Mouse (Mus musculus) frontal cortex, adult (tissue): Measurements from ENCODE around the gene Slc5a4b.

ENCODE experiments used
- ATAC-seq: cut with Nextera tagmentation; 2 replicates; pipeline ENCODE4 v1.9.2; 2017; ENCODE audit warnings: mild to moderate bottlenecking, moderate library complexity, mixed read lengths; ENCODE audit not compliant: low TSS enrichment

Gene Slc5a4b

GRCm38 (mm10) chr10:76036962-76037361 lies 73.8 kb downstream of the Slc5a4b start:
- no peak for ATAC-seq

DNA sequence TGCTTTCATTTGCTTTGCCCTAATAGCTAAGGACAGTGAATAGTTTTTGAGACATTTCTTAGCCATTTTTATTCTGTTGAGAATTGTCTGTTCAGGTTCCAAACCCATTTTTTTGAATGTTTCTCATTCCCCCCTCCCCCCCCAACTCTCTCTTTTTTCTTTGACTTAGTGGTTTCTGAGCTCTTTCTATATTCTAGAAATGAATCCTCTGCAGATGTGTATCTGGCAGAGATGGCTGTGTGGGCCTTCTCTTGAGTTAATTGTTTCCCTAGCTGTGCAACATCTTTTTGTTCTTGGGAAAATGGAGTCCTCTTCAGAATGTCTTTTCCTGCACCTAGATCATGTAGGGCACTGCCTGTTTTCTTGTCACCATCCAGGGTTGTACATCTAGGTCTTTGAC lies 75.5 kb downstream of the Slc5a4b start:
- ATAC-seq = no peak

- ATAC-seq = no peak
These were observed 76.7 kb downstream of the Slc5a4b start for GRCm38 (mm10) chr10:76034001-76034600.

DNA sequence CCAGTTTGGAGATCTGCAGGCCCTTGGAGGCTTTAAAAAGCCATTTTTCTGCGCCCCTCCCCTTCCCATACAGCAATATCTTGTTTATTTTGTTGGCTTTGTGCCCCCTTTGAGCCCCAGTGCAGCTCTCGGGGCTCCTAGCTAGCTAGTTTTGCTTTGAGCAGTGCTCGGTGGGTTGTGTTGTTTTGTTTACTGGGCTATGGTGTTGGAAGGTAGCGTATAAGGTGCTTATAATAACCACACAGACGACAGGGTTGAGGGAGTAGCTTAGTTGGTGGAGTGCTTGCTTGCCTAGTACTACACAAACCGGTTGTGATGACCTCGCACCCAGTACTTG lies 77.7 kb downstream of the Slc5a4b start:
- no peak for ATAC-seq

DNA sequence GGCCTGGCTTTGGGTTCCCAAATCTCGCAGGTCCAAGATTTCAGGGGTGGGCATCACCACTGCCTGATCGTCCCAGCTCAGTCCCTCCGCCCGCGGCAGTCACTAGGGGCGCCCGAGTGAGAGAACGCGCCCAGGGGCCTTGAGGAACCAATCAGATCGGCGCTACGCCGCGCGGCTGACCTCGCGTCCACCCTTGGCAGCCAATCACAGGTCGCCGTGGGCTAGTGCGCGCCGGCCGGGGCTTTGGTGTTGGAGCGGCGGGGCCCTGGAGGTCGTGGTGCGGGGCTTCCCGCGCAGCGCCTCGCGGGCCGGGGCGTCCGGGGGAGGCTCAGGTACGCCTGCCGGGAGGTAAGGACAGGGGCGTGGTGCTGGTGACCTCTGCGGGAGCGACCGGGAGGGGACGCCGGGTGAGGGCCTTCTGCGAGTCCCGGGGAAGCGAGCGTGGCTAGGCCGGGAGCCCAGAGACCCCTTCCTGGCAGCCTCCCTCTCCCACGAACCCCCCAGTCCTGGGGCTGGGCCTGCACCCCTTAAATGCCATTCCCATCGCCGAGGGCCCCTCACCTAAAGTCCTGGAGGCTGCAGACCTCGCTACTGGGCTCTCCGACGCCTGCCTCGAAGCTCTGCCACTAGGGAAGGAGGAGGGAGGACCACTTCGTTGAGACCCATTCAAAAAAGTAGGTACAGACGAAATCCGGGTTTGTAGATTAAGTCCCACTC lies 78.2 kb downstream of the Slc5a4b start, which contains the start of gene Zfp280b:
TSS of gene Zfp280b (plus strand) at position 249 of the 717 bp plus-strand sequence.
- peak; percentile 100 for ATAC-seq

DNA sequence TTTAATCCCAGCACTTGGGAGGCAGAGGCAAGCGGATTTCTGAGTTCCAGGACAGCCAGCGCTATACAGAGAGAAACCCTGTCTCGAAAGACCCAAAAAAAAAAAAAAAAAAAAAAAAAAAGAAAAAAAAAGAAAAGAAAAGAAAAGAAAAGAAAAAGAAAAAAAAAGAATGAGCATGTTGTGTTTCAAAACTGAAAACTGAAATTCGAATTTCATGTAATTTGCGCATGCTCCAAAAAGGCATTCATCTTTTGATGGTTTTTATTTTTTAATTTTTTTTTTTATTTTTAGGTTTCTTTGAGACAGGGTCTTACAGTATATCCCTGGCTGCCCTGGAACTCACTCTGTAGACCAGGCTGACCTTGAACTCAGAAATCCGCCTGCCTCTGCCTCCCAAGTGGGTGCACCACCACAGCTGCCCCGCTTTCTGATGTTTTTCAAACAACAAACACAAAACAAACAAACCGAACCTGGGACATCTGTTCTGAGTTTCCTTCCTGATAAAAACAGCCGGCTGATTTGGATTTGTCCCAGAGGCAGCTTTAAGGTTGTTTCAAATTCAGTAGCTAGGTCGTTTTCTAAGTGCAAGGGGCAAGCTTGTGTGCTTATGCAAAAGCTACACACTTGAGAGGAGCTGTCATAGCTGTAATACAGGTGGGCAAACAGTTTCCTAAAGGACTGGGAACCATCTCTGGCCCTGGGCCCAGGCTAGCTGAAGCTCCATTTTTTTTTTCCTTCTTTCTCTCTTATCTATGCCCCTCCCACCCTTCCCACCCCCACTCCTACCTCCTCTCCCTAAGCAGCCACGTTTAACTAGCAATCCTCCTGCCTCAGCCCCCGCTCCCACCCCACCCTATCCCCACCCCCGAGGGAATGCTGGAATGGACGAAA lies 79.0 kb downstream of the Slc5a4b start:
- no peak for ATAC-seq

DNA sequence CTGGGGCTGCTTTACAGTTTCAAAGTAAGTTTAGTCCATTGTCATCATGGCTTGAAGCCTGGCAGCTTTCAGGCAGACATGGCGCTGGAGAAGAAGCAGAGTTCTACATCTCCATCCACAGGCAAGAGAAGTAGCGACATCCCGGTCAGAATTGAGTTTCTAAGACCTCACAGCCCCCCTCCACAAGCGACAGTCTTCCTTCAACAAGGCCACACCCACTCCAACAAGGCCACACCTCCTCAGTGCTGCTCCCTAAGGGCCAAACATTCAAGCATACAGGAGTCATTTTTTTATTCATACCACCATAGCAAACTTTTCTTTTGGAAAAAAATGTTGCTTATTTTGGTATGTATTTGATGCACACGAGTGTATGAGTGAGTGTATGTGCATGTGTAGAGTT lies 80.3 kb downstream of the Slc5a4b start:
- ATAC-seq = no peak

GRCm38 (mm10) chr10:76029276-76029675 lies 81.5 kb downstream of the Slc5a4b start:
- no peak for ATAC-seq

DNA sequence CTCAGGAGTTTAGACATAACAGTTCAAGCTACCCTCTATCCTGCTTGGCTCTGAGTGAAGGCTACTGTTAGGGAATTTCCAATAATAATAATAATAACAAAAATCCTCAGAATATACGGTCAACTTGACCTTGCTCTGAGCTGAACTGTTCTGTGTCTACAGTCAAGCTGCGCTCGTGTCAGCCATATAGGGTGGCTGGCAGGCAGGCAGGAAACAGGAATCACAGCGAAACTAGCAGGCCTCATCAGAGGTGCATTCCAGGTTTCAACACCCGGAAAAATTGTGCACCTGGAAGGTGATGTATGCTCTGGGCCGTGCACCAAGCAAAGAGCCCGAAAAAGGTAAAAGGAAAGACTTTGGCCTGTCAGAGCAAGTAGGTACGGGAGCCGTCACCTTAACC lies 82.4 kb downstream of the Slc5a4b start:
- no peak for ATAC-seq

DNA sequence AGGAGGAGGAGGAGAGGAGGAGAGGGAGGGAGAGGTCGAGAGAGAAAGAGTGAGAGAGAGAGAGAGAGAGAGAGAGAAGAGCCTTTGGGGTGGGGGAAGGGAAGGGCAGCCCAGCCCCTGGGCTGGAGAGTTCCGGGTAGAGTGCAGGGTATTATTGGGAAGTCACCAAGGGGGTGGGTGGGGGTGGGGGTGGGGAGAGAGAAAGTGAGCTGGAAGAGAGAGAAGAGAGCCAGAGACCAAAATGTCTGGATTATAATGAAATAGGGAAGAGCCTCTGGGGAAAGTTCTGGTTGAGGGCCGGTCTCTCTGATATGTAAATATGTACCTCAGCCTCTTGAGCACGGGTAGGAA lies 82.8 kb downstream of the Slc5a4b start:
- no peak for ATAC-seq

DNA sequence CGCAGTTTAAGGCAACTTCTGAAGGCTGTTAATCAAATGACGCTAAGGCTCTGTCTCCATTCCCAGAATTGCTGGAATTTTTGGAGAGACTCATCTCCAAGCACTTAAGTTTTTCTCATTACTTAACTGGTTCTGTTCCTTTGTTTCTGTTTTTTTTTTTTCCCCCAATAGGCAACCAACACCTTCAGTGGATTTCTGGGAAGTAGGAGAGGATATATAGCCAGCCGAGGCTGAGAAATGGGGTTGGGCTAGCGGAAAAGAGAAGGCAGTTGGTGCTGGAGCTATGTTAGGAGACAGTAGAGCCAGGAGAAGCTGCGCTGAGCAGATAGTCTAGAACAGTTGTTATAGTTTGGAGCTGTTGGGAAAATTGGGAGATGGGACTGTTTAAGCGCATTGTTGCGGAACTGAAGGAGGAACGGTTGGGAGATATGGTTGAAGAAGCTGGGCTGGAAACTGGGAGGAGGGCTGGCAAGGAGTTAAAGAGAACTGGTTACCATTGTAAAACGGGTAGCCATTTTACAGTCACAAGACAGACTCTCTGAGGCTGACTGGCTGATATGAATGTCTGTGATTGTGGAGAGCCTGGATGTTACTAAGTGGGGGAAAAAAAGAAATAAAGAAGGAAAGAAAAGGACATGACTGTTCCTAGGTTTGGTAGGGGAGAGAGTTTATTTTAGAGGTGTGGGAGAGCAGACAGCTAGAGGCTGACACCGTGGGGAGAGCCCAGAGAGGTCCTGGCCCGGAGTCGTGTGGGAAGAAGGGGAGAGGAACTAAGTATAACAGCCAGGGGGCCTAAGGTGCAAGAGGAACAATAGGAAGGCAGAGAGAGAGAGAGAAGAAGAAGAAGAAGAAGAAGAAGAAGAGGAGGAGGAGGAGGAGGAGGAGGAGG lies 83.4 kb downstream of the Slc5a4b start:
- peak; percentile 23; the same call in 1 of the 2 replicates for ATAC-seq

GRCm38 (mm10) chr10:76025470-76026190 lies 85.1 kb downstream of the Slc5a4b start:
- ATAC-seq = no peak

GRCm38 (mm10) chr10:76023921-76024320 lies 86.8 kb downstream of the Slc5a4b start:
- ATAC-seq = no peak

- no peak for ATAC-seq
These were observed 89.0 kb downstream of the Slc5a4b start for GRCm38 (mm10) chr10:76021728-76022127.

- no peak for ATAC-seq
These were observed 93.9 kb downstream of the Slc5a4b start for GRCm38 (mm10) chr10:76016886-76017285.

- peak; percentile 44 for ATAC-seq
These were observed 97.8 kb downstream of the Slc5a4b start for GRCm38 (mm10) chr10:76012922-76013321.

DNA sequence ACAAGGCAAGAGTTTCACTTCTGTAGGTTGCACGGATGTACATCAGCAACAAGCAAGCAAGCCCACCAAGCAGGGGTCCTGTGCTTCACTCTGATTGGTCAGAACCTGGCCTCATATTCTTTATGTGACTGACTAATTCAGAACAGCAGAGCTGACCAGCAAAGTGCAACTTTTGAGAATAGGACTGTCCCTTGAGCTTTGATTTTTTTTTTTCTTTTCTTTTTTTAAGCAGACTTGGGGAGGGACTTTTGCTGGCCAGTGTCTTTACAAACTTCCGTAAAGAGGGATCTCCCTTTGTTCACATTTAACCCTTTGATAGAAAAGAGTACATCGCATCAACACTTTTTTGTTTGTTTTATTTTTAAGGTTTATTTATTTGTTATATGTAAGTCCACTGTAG lies 100.9 kb downstream of the Slc5a4b start:
- no peak for ATAC-seq
